Mouse (Mus musculus) stomach, embryonic 16.5 days (tissue): Measurements from ENCODE around the gene Chst15. TPM values are rescaled to one million over a fixed set of nuclear protein-coding genes. Genes with fewer than 3 reads are reported as not detected.
A peak's percentile ranks its signal among the peaks of the same experiment; 100 is the strongest.

Experiments used
- ATAC-seq: fragments of 200-750 bp; cut with Nextera tagmentation; 2 replicates; pipeline ENCODE4 v1.8.0; 2017; ENCODE audit warnings: moderate number of reproducible peaks, moderate TSS enrichment; ENCODE audit not compliant: insufficient read depth, low FRiP score
- H3K27ac ChIP-seq: fragments of 300-500 bp; sonication (generic); 2 replicates; pipeline ENCODE4 v1.5.1; 2014; ENCODE audit warnings: low read length
- H3K27me3 ChIP-seq: fragments of 300-500 bp; sonication (generic); 2 replicates; pipeline ENCODE4 v1.6.1; 2014; ENCODE audit warnings: low read length, control low read depth, mixed read lengths; ENCODE audit not compliant: control insufficient read depth, insufficient read depth
- H3K36me3 ChIP-seq: fragments of 300-500 bp; sonication (generic); 2 replicates; pipeline ENCODE4 v1.6.1; 2014; ENCODE audit warnings: low read length; ENCODE audit not compliant: control insufficient read depth, insufficient read depth
- H3K4me1 ChIP-seq: fragments of 300-500 bp; sonication (generic); 2 replicates; pipeline ENCODE4 v1.6.1; 2014; ENCODE audit warnings: low read length, control low read depth, mixed read lengths; ENCODE audit not compliant: control insufficient read depth, insufficient read depth
- H3K4me2 ChIP-seq: fragments of 300-500 bp; sonication (generic); 2 replicates; pipeline ENCODE4 v1.6.1; 2014; ENCODE audit warnings: low read depth, low read length, mixed read lengths
- H3K4me3 ChIP-seq: fragments of 300-500 bp; sonication (generic); replicated peaks from 2 replicates; pipeline ENCODE4 v1.5.1; 2014; ENCODE audit warnings: mild to moderate bottlenecking, low read length
- H3K9ac ChIP-seq: fragments of 300-500 bp; sonication (generic); 2 replicates; pipeline ENCODE4 v1.6.1; 2014; ENCODE audit warnings: low read length
- H3K9me3 ChIP-seq: fragments of 300-500 bp; sonication (generic); replicated peaks from 2 replicates; pipeline ENCODE4 v1.6.1; 2016; ENCODE audit warnings: low read length, control low read depth; ENCODE audit not compliant: control insufficient read depth
- WGBS: fragments of 180-500 bp; shearing (Covaris S2); extraction: QIAGEN DNeasy Blood & Tissue Kit; methylation state at CpG from one replicate; pipeline ENCODE4 v1.1.7; 2014; 5-methylcytosine and 5-hydroxymethylcytosine counted together
- polyA plus RNA-seq: library from polyadenylated mRNA; unstranded; fragments of >200 nt; fragmentation: Nextera tagmentation; extraction: Ambion mirVana; gene quantifications from 2 replicates; pipeline ENCODE4 v1.2.1, GENCODE M21; 2015

The Chst15 gene
- polyA plus RNA-seq, 1 experiment from 2014 or later, result 25.5 TPM

GRCm38 (mm10) chr7:132307722-132308271, 9.2 kb downstream of the Chst15 start:
- Histone ChIP-seq H3K4me1 (peaks cover 69% of the 10 kb centered on the region), H3K4me2 (no peak overlapping the region)

GRCm38 (mm10) chr7:132306671-132307412, 10.2 kb downstream of the Chst15 start:
- no peaks in the 10 kb centered on the region for H3K27me3 ChIP-seq
- no peak for ATAC-seq
- no peak overlapping the region for H3K4me3 ChIP-seq
- H3K9ac ChIP-seq, result no peak overlapping the region
- no peaks in the 10 kb centered on the region for H3K9me3 ChIP-seq
- no peaks in the 10 kb centered on the region for H3K36me3 ChIP-seq
- no peak overlapping the region for H3K27ac ChIP-seq
- H3K4me1 ChIP-seq, result peaks cover 68% of the 10 kb centered on the region
- 90% methylated on average over 8 of the region's 8 CpGs for WGBS
- no peak overlapping the region for H3K4me2 ChIP-seq

More at GRCm38 (mm10) chr7:132307722-132308271, 9.2 kb downstream of the Chst15 start:
- Histone ChIP-seq H3K27me3 (no peaks in the 10 kb centered on the region), H3K36me3 (no peaks in the 10 kb centered on the region), H3K9ac (no peak overlapping the region), H3K4me3 (no peak overlapping the region), H3K9me3 (no peaks in the 10 kb centered on the region), H3K27ac (peak overlapping the region; percentile 77)
- 37% methylated on average over 6 of the region's 6 CpGs for WGBS
- peak; percentile 19; the same call in 1 of the 2 replicates for ATAC-seq

- H3K27ac ChIP-seq, result no peak overlapping the region; the same call in 1 of the 2 replicates
- H3K4me3 ChIP-seq, result no peak overlapping the region
- ATAC-seq, result no peak
- no peak overlapping the region for H3K9ac ChIP-seq
- no peaks in the 10 kb centered on the region for H3K36me3 ChIP-seq
- H3K9me3 ChIP-seq, result no peaks in the 10 kb centered on the region
- WGBS, result 73% methylated on average over 5 of the region's 5 CpGs
- H3K27me3 ChIP-seq, result no peaks in the 10 kb centered on the region
- no peak overlapping the region for H3K4me2 ChIP-seq
- peaks cover 72% of the 10 kb centered on the region for H3K4me1 ChIP-seq
Observed at GRCm38 (mm10) chr7:132305492-132306375, 11.3 kb downstream of the Chst15 start.

- H3K4me1 ChIP-seq, result peaks cover 70% of the 10 kb centered on the region
- no peaks in the 10 kb centered on the region for H3K36me3 ChIP-seq
- H3K27me3 ChIP-seq, result no peaks in the 10 kb centered on the region
- no peak overlapping the region for H3K4me2 ChIP-seq
- H3K27ac ChIP-seq, result peak overlapping the region; percentile 16; the same call in 1 of the 2 replicates
- no peak for ATAC-seq
- no peak overlapping the region for H3K9ac ChIP-seq
- H3K4me3 ChIP-seq, result no peak overlapping the region
- no peaks in the 10 kb centered on the region for H3K9me3 ChIP-seq
- WGBS, result 50% methylated on average over 8 of the region's 8 CpGs
Observed at GRCm38 (mm10) chr7:132304424-132305085, 12.5 kb downstream of the Chst15 start.

- WGBS, result 58% methylated on average over 7 of the region's 7 CpGs
- Histone ChIP-seq H3K4me1 (peaks cover 65% of the 10 kb centered on the region), H3K9ac (no peak overlapping the region), H3K4me2 (no peak overlapping the region), H3K9me3 (no peaks in the 10 kb centered on the region), H3K27me3 (no peaks in the 10 kb centered on the region), H3K4me3 (no peak overlapping the region), H3K36me3 (no peaks in the 10 kb centered on the region), H3K27ac (no peak overlapping the region)
- no peak for ATAC-seq
Observed at GRCm38 (mm10) chr7:132303988-132304387, 13.0 kb downstream of the Chst15 start.

- H3K27ac ChIP-seq, result no peak overlapping the region
- no peak overlapping the region for H3K4me3 ChIP-seq
- no peaks in the 10 kb centered on the region for H3K36me3 ChIP-seq
- H3K4me1 ChIP-seq, result peaks cover 54% of the 10 kb centered on the region
- H3K9ac ChIP-seq, result no peak overlapping the region
- H3K27me3 ChIP-seq, result no peaks in the 10 kb centered on the region
- H3K9me3 ChIP-seq, result no peaks in the 10 kb centered on the region
- no peak; the same call in 1 of the 2 replicates for ATAC-seq
- H3K4me2 ChIP-seq, result no peak overlapping the region
- 67% methylated on average over 8 of the region's 8 CpGs for WGBS
Observed at GRCm38 (mm10) chr7:132302508-132303241, 14.4 kb downstream of the Chst15 start.

GRCm38 (mm10) chr7:132299661-132300210, 17.3 kb downstream of the Chst15 start:
- H3K4me2 ChIP-seq, result no peak overlapping the region
- H3K9me3 ChIP-seq, result no peaks in the 10 kb centered on the region
- H3K4me1 ChIP-seq, result peaks cover 47% of the 10 kb centered on the region
- H3K27me3 ChIP-seq, result no peaks in the 10 kb centered on the region
- ATAC-seq, result no peak
- H3K36me3 ChIP-seq, result no peaks in the 10 kb centered on the region
- H3K27ac ChIP-seq, result no peak overlapping the region
- no peak overlapping the region for H3K4me3 ChIP-seq
- H3K9ac ChIP-seq, result no peak overlapping the region
- 35% methylated on average over 5 of the region's 5 CpGs for WGBS

GRCm38 (mm10) chr7:132298412-132298990, 18.5 kb downstream of the Chst15 start:
- peaks cover 42% of the 10 kb centered on the region for H3K4me1 ChIP-seq
- H3K36me3 ChIP-seq, result no peaks in the 10 kb centered on the region
- no peaks in the 10 kb centered on the region for H3K27me3 ChIP-seq
- WGBS, result 84% methylated on average over 7 of the region's 7 CpGs
- no peak overlapping the region for H3K4me3 ChIP-seq
- no peaks in the 10 kb centered on the region for H3K9me3 ChIP-seq
- ATAC-seq, result no peak
- H3K27ac ChIP-seq, result no peak overlapping the region
- no peak overlapping the region for H3K4me2 ChIP-seq
- H3K9ac ChIP-seq, result no peak overlapping the region
